Mouse (Mus musculus) T-cell, adult 2 months (primary cell): ENCODE results near the gene Nr2f6.
A peak's percentile ranks its signal among the peaks of the same experiment; 100 is the strongest.

Experiments
- DNase-seq: peaks from one replicate; pipeline ENCODE4 v3.0.0; 2022; ENCODE audit warnings: low spot score

Nr2f6 gene

DNA sequence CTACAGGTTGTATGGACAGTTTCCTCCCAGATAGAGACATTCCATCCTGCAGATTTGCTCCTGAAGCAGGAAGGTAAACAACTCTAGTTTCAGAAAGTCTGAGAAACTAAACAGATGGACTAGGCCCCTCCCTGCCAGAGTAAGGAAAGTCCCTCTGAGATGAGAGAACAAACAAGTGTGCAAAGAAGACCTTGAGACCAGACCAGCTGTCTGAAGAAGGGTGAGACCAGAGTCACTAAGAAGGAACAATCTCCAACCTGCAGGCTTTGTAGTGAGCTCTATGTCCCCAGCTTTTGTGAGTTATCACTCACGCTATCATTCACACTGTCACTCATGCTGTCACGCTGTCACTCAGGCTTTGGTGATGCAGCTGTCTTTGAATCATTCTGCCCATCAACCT is 9.9 kb upstream of the Nr2f6 start:
- no peak for DNase-seq

- DNase-seq, result no peak
Measured at GRCm38 (mm10) chr8:71388267-71388666, 6.5 kb upstream of the Nr2f6 start.

DNA sequence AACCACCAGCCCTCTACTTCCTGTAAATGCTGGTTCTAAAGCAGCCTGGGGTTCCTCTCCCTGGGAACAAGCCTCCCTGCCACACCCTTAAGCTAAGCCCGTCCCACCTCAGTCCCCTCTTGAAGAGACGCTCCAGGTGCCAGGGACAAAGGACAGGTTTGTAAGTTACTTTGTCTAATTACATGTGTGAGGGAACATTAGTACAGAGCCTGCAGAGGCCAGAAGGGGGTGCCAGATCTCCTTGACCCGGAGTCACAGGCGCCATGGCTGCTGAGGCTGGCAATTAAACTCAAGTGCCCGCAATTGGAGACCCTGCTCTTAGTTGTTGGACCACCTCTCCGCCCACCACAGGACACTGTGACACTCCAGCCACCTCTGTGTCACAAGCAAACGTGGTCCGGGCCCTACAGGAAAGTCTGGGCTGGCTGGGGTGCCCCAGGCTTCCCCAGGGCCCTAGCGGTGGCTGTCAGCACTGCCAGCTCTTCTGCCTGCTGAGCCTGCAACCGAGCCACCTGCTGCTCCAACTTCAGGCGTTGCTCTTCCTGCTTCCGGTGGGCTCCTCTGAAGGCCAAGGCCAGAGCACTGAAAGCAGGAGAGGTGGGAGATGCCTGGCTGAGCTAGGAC is 3.6 kb upstream of the Nr2f6 start:
- no peak for DNase-seq

DNA sequence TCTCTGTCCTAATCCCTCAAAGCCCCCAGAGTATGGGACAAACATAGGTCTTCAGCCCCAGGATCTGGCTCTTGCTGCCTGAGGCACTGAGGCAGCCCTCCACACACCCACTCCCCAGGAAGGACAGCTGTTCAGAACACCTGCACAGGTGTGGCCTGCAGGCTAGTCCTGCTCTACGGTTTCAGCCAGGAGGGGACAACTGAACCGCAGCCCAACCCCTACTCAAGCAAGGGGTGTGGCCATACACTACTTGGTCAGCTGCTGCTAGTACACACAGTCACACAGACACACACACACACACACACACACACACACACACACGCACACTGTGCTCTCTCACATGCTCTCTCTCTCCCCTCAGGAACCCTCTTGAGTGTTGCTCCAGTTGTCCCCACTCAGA is 2.1 kb upstream of the Nr2f6 start:
- no peak for DNase-seq

GRCm38 (mm10) chr8:71383396-71383795 is 1.6 kb upstream of the Nr2f6 start:
- no peak for DNase-seq

DNA sequence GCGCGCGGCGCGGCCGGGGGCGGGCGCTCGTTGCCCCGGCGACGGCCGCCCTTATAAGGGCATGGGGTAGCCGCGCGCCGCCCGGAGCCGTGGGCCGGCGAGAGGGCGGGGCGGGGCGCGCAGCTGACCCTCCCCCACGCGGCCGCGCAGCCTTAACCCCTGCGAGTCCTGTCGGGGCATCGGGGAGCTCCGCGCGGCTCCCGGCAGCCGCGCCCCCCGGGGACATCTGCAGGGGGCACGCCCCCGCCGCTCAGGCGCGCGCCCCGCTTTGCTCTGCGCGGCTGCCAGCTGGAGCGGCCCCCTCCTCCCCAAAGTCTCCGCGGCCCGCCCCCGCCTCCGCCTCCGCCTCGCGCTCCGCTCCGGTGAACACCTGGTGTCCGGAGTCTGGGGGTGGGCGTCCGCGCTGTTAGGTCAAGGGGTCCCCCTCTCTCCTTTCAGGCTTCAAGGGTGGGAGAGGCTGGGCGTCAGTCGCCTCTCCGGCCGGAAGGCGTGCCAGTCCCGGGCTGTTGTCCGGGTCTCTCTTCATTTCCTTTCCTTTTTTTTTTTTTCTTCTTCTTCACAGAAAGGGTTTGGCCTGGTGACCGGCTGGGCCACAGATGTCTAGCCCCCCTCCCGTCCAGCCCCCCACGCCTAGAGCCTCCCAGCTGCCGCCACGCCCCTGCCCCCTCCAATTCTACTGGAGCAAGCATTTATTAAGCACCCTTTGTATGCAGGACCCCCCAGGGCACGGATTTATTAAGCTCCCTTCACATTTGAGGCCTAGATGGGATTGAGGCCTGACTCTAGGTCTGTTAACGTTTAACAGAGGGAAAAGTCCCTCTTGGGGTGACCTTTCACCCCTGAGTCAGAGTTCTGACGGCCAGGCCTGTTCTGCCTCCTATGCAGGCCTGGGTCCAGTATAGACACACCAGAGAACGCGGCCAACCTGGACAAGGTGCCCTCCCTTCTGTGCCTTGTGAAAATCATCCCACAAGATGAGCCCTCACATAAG is 506 bp upstream of the Nr2f6 start:
- peak; percentile 60 for DNase-seq

DNA sequence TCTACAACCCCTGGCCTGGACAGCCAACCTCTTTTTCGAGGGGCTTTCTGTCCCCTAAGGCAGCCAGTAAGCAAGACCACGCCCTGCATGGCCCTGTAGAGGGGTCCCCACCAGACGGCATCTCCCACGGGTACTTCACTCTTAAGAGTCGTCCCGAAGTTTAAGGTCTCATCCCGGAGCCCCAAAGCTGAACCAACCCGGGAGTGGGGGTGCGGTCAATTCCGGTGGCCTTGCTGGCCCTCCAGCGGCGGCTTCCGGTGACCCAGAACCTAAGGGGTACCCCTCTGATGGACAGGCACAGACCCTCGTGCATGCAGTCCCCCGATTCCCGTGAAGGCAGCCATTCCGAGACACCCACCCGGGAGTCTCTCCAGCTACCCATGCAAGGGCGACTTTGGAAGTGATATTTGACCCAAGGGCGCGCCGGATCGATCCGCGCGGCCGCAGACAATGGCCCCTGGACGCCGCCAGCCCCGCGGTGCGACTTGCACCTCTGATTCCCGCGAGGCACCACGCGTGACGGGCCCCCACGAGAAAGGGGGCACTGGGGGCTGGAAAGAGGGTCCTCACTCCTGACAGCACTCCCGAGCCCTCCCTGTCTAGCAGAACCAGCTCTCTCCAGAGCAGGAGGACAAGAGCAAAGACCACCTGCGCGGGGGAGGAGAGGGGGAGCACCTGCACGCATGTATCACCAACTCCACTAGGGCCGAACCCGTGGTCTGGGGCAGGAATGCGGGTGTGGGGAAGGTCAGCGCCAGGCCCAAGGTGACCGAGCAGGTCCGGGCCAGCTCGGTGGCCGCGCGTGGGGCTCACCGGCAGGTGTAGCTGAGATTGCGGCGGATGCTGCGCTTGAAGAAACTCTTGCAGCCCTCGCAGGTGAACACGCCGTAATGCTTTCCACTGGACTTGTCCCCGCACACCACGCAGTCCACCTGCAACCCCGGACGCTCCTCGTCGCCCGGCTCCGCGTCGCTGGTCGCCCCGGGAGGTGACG is 1.3 kb downstream of the Nr2f6 start:
- DNase-seq, result no peak

DNA sequence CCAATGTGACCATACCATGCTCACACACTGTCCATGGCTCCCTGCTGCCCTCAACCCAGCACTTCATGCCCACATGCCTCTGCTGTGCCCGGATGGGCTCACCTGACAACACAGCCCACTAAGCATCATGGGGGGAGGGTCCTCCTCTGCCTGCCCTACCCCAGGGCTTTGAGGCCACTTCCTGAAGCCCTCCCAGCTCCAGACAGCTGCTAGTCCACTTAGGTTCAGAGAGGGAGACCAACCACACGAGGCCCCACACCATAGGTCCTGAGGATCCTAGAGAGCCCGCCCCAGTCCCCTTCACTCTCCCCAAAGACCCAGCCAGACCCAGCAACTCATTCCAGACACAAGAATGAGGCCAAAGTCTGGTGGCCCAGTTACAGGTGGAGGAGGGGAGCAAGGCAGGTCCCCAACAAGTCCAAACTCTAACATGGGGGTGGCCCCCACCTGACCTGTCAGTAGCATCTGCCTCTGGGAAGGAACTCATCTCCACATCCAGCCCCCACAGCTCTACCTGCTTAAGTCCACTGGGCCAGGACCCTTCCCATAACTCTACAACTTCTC is 2.2 kb downstream of the Nr2f6 start:
- DNase-seq, result no peak

GRCm38 (mm10) chr8:71379008-71379407 is 2.8 kb downstream of the Nr2f6 start:
- no peak for DNase-seq

GRCm38 (mm10) chr8:71376423-71377030 is 5.2 kb downstream of the Nr2f6 start:
- no peak for DNase-seq

DNA sequence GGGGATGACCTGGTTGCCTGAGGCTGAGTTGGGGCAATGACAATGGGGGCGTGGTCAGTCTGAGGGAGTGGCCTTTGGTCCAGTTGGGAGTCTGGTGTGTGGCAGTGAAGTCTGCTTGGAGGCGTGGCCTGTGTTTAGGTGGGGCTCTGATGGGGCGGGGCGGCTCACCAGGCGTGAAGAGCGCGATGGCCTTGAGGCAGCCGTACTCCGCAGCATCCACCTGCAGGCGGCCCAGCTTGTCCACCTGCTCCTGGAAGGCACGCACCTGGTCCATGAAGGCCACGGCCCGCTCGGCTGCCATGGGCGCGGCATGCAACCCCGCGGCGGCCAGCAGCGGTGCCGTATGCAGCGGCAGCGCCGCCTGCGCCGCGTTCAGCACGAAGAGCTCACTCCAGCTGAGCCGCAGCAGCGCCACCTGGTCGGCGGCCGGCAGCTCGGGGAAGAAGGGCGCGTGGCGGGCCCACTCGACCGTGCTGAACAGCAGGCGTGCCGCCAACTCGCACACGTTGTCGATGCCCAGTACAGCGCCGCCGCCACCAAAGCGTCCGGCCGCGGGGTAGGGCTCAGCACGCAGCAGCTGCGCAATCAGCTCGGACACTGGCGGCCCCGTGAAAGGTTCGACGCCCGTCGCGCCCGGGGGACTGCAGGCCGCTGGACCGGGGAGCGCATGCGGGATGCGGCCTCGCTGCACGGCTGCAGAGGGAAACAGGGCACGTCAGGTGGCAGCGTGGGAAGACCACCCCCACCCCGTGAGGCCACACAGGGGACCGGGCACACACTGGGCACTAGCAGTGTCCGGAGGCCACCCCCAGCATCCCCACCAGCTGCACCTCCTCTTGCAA is 6.0 kb downstream of the Nr2f6 start:
- no peak for DNase-seq

- DNase-seq, result no peak
Measured at GRCm38 (mm10) chr8:71374616-71375206, 7.0 kb downstream of the Nr2f6 start.

- no peak for DNase-seq
Measured at GRCm38 (mm10) chr8:71373000-71373399, 8.8 kb downstream of the Nr2f6 start.

DNA sequence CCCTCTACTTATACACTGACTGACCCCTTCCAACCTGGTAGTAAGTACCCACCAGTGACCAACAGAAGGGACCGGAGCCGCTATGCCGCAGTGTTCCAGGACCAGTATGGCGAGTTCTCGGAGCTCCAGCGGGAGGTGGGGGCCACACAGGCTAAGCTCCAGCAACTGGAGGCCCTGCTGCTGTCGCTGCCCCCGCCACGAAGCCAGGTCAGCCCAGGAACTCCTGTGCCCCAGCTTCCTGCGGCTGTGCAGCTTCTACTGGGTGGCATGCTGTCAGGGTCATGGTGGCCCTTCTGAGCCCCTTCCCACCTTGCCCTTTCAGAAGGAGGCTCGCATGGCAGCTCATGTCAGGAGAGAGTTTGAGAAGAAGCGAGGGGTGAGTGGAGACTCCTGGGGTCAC is 9.3 kb downstream of the Nr2f6 start:
- DNase-seq, result no peak

GRCm38 (mm10) chr8:71371236-71371848 is 10.4 kb downstream of the Nr2f6 start, which contains the start of gene Ocel1:
Gene Ocel1 (plus strand): TSS chr8:71371298.
- peak; percentile 99 for DNase-seq

DNA sequence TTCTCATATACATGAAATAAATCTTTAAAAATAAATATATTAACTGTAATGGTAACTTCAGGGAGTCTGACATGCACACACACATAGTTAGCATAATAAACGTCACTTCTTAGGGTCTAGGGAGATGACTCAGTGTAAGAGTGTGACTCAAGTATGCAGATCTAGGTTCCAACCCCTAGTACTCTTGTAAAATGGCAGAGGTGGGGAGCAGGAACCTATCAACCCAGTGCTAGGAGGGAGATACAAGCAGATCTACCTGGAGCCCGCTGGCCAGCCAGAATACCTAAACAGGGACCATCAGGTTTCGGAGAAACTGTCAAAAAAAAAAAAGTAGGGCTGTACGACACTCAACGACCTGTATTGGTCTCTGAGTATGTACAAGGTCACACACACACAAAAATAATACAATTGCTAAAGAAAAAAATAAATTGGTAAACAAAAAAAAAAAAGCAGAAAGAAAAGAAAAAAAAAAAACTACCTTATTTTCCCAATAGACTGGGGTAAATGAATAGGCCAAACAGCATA is 11.0 kb downstream of the Nr2f6 start:
- DNase-seq, result no peak

DNA sequence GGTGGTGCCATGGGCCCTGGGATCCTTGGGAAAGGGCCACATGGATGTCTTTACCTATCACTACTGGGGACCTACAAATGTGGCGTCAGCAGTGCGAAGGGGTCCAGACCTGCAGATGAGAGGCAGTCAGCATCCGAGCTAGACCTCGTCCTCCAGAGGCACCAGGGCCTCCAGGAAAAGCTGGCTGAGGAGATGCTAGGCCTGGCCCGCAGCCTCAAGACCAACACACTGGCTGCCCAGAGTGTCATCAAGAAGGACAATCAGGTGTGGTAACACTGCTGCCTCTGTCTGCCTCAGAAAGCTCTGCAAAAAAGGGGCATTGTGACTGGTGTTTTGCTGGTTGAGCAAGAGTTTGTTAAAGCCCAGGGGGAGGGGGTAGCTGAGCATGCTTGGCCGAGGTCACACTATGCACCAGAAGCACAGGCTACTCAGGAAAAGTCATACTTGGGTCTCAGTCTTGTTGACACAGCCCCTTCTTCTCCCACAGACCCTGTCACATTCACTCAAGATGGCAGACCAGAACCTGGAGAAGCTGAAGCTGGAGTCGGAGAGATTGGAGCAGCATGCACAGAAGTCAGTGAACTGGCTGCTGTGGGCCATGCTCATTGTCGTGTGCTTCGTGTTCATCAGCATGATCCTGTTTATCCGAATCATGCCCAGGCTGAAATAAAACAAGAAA is 12.6 kb downstream of the Nr2f6 start:
- DNase-seq, result no peak

DNA sequence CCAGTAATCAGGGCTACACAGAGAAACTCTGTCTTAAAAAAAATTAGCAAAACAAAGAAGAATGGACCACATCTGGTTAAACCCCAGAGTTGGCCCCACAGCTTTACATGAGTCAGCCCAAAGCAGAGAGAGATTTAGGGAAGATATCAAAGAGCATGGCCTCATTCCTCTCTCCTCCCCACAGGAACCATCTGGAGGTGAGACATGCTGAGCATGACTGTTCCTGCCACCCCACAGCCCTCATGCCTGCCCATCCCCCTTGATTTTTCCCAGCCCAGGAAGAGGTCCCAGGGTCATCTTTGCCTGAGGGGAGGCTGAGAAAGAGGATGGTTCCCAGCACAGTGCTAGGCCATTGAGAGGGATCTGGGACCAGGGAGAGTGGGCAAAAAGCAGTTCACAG is 13.4 kb downstream of the Nr2f6 start:
- no peak for DNase-seq
